Mouse (Mus musculus): Measurements from ENCODE around the gene Ston2. TPM values are rescaled to one million over a fixed set of nuclear protein-coding genes. Genes with fewer than 3 reads are reported as not detected.
A peak's percentile ranks its signal among the peaks of the same experiment; 100 is the strongest.
"Not testable (repeated sequence)": the region's sequence is repeated elsewhere in the genome, so short reads cannot be mapped to it uniquely, and the experiment has no call there.

The Ston2 gene
- polyA plus RNA-seq, 1 experiment from 2014 or later, result 13.4 TPM

DNA sequence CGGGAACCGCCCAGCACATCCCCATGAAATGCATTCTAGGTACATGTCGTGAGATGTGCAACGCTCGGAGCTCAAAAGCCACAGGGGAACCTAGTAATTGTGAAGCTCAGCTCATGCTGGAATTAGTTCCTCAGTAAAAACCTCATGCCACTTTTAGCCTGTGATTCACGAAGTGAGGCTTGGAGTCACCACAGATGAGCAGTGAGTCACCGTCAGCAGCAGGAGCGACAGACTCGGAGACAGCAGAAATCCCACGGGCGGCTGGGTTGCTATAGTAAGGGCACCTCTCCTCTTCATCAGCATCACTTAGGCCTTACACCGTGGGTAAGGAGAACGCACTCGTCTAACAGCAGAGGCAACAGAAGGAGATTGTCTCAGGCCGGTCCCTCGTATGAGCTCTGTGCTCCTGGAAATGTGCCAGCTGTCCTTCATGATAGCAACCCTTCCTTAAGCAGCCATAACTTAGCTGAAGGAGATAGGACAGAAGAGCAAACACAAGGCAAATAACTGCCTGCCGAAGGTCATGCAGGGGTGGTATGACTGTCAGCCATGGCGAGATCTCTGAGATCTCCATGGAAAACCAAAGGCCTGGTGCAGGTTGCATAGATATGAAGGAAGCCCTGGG lies 39.8 kb downstream of the Ston2 start:
- 78% methylated on average over 18 of the region's 18 CpGs for WGBS
- ATAC-seq (ENCODE audit: low FRiP score, low TSS enrichment), result no peak

DNA sequence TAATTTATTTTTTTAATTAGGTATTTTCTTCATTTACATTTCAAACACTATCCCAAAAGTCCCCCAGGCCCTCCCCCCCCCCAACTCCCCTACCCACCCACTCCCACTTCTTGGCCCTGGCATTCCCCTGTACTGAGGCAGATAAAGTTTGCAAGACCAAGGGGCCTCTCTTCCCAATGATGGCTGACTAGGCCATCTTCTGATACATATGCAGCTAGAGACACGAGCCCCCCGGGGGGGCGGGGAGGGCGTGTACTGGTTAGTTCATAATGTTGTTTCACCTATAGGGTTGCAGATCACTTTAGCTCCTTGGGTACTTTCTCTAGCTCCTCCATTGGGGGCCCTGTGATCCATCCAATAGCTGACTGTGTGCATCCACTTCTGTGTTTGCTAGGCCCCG lies 41.3 kb downstream of the Ston2 start:
- not testable (repeated sequence) for H3K27ac ChIP-seq (ENCODE audit: low read depth, low read length); ATAC-seq (ENCODE audit: low FRiP score, low TSS enrichment); H3K9ac ChIP-seq (ENCODE audit: low read depth, low read length); H3K27me3 ChIP-seq (ENCODE audit: control insufficient read depth, insufficient read depth, low read length); H3K4me2 ChIP-seq (replicated peaks; ENCODE audit: low read depth, low read length); H3K4me1 ChIP-seq (ENCODE audit: control insufficient read depth, insufficient read depth, low read length); H3K4me3 ChIP-seq (ENCODE audit: low read length); H3K9me3 ChIP-seq (ENCODE audit: control insufficient read depth, low read length); H3K36me3 ChIP-seq (ENCODE audit: control insufficient read depth, insufficient read depth, low read length)
- WGBS, result 92% methylated on average over 5 of the region's 5 CpGs

More for the DNA sequence above, 39.8 kb downstream of the Ston2 start:
- H3K27me3 ChIP-seq (ENCODE audit: control insufficient read depth, insufficient read depth, low read length), result no peaks in the 10 kb centered on the region
- H3K27ac ChIP-seq (ENCODE audit: low read depth, low read length), result no peak overlapping the region
- no peak overlapping the region for H3K4me3 ChIP-seq (ENCODE audit: low read length)
- no peaks in the 10 kb centered on the region for H3K36me3 ChIP-seq (ENCODE audit: control insufficient read depth, insufficient read depth, low read length)
- H3K9ac ChIP-seq (ENCODE audit: low read depth, low read length), result no peak overlapping the region
- H3K9me3 ChIP-seq (ENCODE audit: control insufficient read depth, low read length), result no peaks in the 10 kb centered on the region
- H3K4me2 ChIP-seq (replicated peaks; ENCODE audit: low read depth, low read length), result no peak overlapping the region
- peaks cover 5% of the 10 kb centered on the region; the same call in 1 of the 2 replicates for H3K4me1 ChIP-seq (ENCODE audit: control insufficient read depth, insufficient read depth, low read length)

DNA sequence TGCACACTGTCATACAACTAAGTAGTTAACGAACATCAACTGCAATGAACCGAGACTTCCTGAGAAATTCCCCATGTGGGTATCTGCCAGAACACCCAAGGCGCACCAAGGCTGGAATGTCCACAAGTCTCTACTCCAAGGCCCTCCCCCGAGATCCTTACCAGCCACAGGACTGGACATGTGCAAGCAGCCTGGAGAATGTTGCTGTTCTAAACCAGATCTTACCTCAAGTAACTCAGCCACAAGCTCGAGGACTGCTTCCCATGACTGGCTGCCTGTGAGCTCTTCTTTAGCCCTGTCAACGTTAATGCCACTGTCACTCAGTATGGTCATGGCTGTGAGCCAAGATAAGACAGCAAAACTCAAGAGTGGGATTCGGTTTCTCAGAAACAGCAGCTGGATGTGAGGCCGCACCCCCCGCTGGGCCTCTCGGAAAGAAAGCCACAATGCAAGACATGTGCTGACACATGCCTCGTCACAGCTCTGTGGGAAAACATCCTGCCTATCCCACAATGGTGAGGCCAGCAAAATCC lies 42.4 kb downstream of the Ston2 start:
- Histone ChIP-seq H3K27ac (ENCODE audit: low read depth, low read length) (no peak overlapping the region), H3K9me3 (ENCODE audit: control insufficient read depth, low read length) (no peaks in the 10 kb centered on the region), H3K4me1 (ENCODE audit: control insufficient read depth, insufficient read depth, low read length) (peaks cover 5% of the 10 kb centered on the region; the same call in 1 of the 2 replicates), H3K9ac (ENCODE audit: low read depth, low read length) (no peak overlapping the region), H3K36me3 (ENCODE audit: control insufficient read depth, insufficient read depth, low read length) (no peaks in the 10 kb centered on the region), H3K4me3 (ENCODE audit: low read length) (no peak overlapping the region), H3K27me3 (ENCODE audit: control insufficient read depth, insufficient read depth, low read length) (no peaks in the 10 kb centered on the region), H3K4me2 (replicated peaks; ENCODE audit: low read depth, low read length) (no peak overlapping the region)
- peak; percentile 71 for ATAC-seq (ENCODE audit: low FRiP score, low TSS enrichment)
- 51% methylated on average over 11 of the region's 11 CpGs for WGBS

DNA sequence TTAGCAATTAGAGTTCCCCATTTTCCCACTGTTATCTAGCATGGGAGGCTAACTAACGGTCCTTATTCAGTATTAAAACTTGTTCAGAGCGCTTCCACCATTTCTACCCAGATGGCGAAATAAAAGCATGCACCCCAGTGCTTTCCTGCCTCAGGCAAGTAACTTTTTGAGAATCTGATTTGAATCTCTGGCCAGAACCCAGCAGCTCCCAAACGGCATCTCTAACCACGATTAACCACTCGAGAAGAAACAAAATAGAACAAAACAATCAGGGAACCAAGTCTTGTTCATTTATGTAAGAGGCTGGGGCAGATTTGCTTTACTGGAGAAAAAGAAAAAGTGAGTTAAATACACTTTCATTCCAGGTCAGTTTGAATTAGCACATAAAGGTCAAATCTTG lies 44.1 kb downstream of the Ston2 start:
- Histone ChIP-seq H3K9me3 (ENCODE audit: control insufficient read depth, low read length) (no peaks in the 10 kb centered on the region), H3K4me3 (ENCODE audit: low read length) (no peak overlapping the region), H3K4me1 (ENCODE audit: control insufficient read depth, insufficient read depth, low read length) (peaks cover 5% of the 10 kb centered on the region; the same call in 1 of the 2 replicates), H3K36me3 (ENCODE audit: control insufficient read depth, insufficient read depth, low read length) (no peaks in the 10 kb centered on the region), H3K4me2 (replicated peaks; ENCODE audit: low read depth, low read length) (no peak overlapping the region), H3K27ac (ENCODE audit: low read depth, low read length) (no peak overlapping the region), H3K27me3 (ENCODE audit: control insufficient read depth, insufficient read depth, low read length) (no peaks in the 10 kb centered on the region), H3K9ac (ENCODE audit: low read depth, low read length) (no peak overlapping the region)
- 79% methylated on average over 6 of the region's 6 CpGs for WGBS
- no peak for ATAC-seq (ENCODE audit: low FRiP score, low TSS enrichment)

DNA sequence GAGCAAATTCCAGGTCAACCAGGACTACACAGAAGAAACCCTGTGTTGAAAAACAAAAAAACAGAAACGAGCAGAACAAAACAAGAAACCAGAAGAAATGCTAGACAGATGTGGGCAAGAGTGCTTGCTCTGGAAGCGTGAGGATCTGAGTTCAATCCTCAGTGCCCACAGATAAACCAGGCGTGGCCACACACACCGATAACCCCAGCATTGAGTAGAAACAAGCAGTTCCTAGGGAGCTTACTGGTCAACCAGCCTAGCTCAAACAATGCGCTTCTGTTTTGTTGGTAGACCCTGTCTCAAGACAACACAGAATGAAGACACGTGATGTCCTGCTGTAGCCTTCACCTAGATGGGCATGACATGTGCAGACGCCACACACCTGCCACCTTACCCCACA lies 45.3 kb downstream of the Ston2 start:
- H3K27ac ChIP-seq (ENCODE audit: low read depth, low read length), result no peak overlapping the region
- H3K4me2 ChIP-seq (replicated peaks; ENCODE audit: low read depth, low read length), result no peak overlapping the region
- no peaks in the 10 kb centered on the region for H3K27me3 ChIP-seq (ENCODE audit: control insufficient read depth, insufficient read depth, low read length)
- H3K9me3 ChIP-seq (ENCODE audit: control insufficient read depth, low read length), result no peaks in the 10 kb centered on the region
- no peaks in the 10 kb centered on the region for H3K36me3 ChIP-seq (ENCODE audit: control insufficient read depth, insufficient read depth, low read length)
- H3K9ac ChIP-seq (ENCODE audit: low read depth, low read length), result no peak overlapping the region
- H3K4me1 ChIP-seq (ENCODE audit: control insufficient read depth, insufficient read depth, low read length), result peaks cover 5% of the 10 kb centered on the region; the same call in 1 of the 2 replicates
- H3K4me3 ChIP-seq (ENCODE audit: low read length), result no peak overlapping the region
- no peak for ATAC-seq (ENCODE audit: low FRiP score, low TSS enrichment)
- 91% methylated on average over 7 of the region's 7 CpGs for WGBS

DNA sequence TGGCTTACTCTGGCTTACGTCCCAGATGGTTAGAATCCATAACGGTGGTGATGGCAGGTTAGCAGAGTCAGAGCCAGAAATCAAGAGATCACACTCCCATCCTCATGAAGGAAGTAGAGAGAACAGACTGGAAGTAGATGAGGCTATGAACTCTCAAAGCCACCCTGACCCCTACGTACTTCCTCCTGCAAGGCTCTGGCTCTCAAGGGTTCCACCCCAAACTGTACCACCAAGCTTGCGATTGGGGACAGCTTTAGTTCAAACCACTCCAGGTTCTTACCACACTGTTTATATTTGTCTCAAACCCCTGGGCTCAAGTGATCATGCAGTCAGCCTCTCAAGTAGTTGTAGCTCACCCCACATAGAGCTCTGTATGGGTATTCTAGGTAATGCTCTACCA lies 49.8 kb downstream of the Ston2 start:
- Histone ChIP-seq H3K27ac (ENCODE audit: low read depth, low read length) (no peak overlapping the region), H3K9me3 (ENCODE audit: control insufficient read depth, low read length) (no peaks in the 10 kb centered on the region), H3K4me2 (replicated peaks; ENCODE audit: low read depth, low read length) (no peak overlapping the region), H3K36me3 (ENCODE audit: control insufficient read depth, insufficient read depth, low read length) (no peaks in the 10 kb centered on the region), H3K4me3 (ENCODE audit: low read length) (no peak overlapping the region), H3K27me3 (ENCODE audit: control insufficient read depth, insufficient read depth, low read length) (no peaks in the 10 kb centered on the region), H3K9ac (ENCODE audit: low read depth, low read length) (no peak overlapping the region), H3K4me1 (ENCODE audit: control insufficient read depth, insufficient read depth, low read length) (peaks cover 4% of the 10 kb centered on the region; the same call in 1 of the 2 replicates)
- no peak for ATAC-seq (ENCODE audit: low FRiP score, low TSS enrichment)
- 88% methylated on average over 4 of the region's 4 CpGs for WGBS

DNA sequence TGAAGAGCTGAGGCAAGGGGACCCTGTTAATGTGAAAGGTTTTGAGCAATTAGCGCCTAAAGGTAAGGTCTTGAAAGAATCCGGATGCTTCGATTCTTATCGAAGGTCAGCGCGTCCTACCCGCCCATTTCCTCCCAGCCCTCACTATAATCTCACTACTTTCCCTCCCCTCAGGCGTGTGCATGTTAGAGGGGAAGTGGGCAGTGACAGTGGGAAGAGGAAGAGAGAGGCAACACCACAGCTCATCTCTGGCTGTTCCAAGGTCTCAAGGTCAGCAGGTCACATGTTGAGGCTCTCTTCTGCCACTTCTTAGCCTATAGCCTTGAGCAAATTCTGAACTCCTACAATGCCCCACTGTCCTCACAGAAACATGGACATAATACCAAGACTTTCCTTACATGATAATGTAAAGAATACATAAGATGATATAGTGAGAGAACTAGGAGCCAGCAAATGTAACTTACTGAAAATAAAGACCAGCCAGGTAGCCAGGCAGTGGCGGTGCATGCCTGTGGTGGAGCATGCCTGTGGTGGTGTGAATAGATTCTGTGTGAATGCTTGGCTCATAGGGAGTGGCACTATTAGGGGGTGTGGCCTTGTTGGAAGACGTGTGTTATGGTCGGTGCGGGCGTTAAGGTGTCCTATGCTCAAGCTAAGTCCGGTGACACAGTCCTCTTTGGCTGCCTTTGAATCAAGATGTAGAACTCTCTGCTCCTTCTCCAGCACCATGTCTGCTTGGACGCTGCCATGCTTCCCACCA lies 51.8 kb downstream of the Ston2 start:
- no peak overlapping the region for H3K4me3 ChIP-seq (ENCODE audit: low read length)
- no peak for ATAC-seq (ENCODE audit: low FRiP score, low TSS enrichment)
- no peaks in the 10 kb centered on the region for H3K27me3 ChIP-seq (ENCODE audit: control insufficient read depth, insufficient read depth, low read length)
- WGBS, result 92% methylated on average over 15 of the region's 15 CpGs
- H3K4me1 ChIP-seq (ENCODE audit: control insufficient read depth, insufficient read depth, low read length), result peaks cover 4% of the 10 kb centered on the region; the same call in 1 of the 2 replicates
- no peaks in the 10 kb centered on the region for H3K9me3 ChIP-seq (ENCODE audit: control insufficient read depth, low read length)
- H3K9ac ChIP-seq (ENCODE audit: low read depth, low read length), result no peak overlapping the region
- H3K36me3 ChIP-seq (ENCODE audit: control insufficient read depth, insufficient read depth, low read length), result no peaks in the 10 kb centered on the region
- no peak overlapping the region for H3K4me2 ChIP-seq (replicated peaks; ENCODE audit: low read depth, low read length)
- no peak overlapping the region for H3K27ac ChIP-seq (ENCODE audit: low read depth, low read length)

DNA sequence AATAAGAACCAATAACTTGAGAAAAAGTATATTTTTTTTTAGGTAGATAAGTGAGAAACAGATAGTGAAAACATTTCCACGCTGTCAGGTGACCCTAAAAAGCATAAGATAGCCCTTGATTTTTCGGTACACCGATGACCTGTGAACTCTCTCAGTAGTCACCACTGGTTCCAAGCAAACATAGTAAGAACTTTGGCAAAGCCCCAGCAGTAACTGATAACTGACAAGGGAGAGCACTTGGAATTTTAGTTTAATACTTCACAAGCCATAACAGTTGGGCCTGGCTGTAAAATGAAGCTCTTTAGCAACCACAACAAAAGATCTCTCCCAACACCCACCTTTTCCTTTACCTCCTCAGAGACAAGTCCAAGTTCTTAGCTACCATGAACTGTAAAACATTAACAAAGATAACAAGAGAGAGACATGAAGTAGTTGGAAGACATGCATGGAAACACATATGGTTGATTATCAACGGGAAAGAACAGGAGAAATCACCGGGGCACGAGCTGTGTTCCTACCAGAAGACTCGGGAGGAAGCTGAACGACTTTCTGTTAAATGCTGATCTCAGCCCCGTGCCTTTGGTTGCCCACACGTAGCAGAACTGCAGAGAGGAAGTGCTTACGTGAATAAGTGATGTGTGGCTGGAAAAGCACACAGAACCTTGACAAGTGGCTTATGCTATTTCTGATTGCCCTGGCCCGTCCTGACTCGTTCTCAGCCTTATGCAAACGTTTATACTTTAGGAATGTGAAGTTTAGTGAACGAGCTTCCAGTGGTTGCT lies 53.8 kb downstream of the Ston2 start:
- WGBS, result 56% methylated on average over 15 of the region's 15 CpGs
- Histone ChIP-seq H3K4me1 (ENCODE audit: control insufficient read depth, insufficient read depth, low read length) (peaks cover 4% of the 10 kb centered on the region; the same call in 1 of the 2 replicates), H3K9me3 (ENCODE audit: control insufficient read depth, low read length) (no peaks in the 10 kb centered on the region), H3K27ac (ENCODE audit: low read depth, low read length) (peak overlapping the region; percentile 2; the same call in 1 of the 2 replicates), H3K4me2 (replicated peaks; ENCODE audit: low read depth, low read length) (no peak overlapping the region), H3K4me3 (ENCODE audit: low read length) (no peak overlapping the region), H3K36me3 (ENCODE audit: control insufficient read depth, insufficient read depth, low read length) (no peaks in the 10 kb centered on the region), H3K27me3 (ENCODE audit: control insufficient read depth, insufficient read depth, low read length) (no peaks in the 10 kb centered on the region), H3K9ac (ENCODE audit: low read depth, low read length) (no peak overlapping the region)
- ATAC-seq (ENCODE audit: low FRiP score, low TSS enrichment), result peak; percentile 72; the same call in 1 of the 2 replicates

All from kidney, embryonic 14.5 days (tissue).